Mouse (Mus musculus) CD8-positive naive resting alpha-beta T cell, adult 2 months (primary cell): ENCODE results near the gene Dync2li1.
A peak's percentile ranks its signal among the peaks of the same experiment; 100 is the strongest.

Source experiments
- DNase-seq, 2 experiments: peaks; one replicate each; pipeline ENCODE4 v3.0.0; 2022; ENCODE audit warnings: low read depth in 2 of 2, low spot score in 2 of 2

Dync2li1 gene

DNA sequence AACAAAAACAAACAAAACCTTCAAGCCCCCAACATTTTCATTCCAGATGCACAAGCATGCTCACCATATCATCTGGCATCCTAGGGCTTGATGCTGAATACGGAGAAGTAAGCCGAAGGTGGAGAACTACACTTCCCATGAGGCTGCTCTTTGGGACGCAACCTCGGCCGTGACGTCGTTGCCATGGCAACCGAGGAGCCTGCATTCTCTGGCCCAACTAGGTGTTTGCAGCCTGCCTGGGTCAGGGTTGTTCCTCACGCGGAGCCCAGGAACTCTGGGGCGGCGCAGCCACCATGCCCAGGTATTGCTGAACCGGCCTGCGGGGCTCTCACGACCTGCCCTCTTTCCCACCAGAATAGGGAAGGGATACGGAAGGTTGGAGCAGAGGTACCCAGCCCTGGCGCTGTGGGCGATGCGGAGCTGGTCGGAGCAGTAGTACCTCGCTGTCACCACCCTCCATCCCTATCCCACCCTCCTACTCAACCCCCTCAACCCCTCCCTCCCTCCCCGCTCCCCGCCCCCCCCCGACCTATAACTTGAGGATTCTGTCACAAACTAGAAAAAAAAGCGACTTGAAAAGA lies at the start of gene Dync2li1:
Gene Dync2li1, plus strand, starts transcription at position 221 of the 581 bp plus-strand sequence.
- DNase-seq = peak; percentile 67 to 68

DNA sequence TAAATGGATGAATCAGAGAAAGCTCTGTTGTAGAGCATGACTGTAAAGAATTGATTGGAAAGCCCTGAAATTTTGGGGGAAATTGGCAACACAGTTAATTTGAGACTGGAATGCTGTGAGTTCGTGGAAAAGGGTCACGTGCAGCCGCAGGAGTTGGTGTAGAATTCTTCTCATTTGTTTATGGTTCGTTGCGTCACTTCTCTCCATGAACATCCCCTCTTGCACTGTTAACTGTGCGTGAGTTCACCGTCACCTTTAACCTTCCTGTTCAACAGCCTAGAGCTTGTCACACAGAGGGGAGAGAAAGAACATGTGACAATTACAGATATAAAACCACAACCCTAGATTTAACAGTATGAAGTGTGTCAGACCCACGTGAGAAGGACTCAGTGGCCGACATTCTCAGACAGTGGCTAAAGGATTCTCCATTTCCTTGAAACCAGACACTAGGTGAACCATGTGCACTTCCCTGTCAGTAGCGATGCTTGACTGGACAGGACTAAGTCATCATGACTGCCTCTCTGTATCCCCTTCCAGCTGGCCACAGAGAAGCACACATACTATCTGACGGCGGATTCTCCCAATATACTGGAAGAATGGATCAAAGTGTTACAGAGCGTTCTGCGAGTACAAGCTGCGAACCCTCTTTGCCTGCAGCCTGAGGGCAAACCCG lies 49.5 kb upstream of the Dync2li1 start:
- DNase-seq = no peak

DNA sequence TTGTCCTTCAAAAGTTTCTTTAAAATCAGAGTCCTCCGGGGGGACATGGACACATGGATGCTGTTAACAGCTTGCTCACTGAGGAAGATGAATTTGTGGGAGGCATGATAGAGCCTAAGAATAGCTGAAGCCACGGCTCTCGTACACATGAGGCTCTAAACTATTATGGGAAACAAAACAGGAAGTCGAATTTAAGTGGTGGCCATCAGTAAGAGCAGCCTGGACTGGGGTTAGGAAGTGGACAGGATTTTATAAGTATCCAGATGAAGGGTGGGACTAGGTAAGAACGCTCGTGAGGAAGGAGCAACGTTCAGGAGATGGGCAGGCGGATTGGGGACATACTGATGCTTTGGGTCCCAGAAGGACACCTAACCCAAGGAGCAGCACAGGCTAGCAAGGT lies 47.0 kb upstream of the Dync2li1 start:
- no peak for DNase-seq

DNA sequence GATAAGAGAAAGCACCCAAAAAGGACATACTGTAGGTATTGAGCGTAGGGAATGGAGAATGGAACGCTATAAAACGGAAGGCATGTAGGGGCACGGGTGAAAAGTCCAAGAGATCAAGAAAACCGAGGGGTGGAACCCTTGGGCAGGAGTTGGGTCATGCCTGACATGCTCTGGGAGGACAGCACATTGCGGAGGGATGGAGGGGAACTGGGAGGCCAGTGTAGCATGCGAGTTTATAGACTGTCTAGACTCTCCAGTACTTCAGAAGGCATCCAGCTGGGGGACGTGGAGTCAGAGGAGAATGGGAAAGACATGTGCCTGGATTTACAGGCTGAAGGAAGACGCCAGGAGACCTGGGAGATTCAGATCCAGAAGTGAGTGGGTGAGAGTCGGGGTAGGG lies 46.5 kb upstream of the Dync2li1 start:
- no peak for DNase-seq

DNA sequence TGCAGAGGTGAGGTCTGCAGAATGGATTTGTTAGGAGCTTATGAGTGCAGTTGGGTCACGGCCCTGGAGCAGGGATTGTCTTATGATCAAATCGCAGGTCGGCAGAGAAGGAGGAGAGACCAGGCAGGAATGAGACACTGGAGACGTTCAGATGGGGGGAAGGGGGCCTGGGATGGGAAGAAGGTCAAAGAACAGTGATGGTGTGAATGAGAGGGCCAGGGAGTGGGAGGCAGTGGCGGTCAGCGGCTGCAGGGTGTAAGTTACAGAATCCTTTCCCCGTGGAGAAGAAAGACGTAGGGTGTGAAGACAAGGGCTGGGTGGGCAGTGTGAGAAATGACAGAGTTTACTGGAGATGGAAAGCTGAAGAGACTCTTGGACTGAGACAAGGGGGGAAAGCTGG lies 45.5 kb upstream of the Dync2li1 start:
- DNase-seq = no peak

DNA sequence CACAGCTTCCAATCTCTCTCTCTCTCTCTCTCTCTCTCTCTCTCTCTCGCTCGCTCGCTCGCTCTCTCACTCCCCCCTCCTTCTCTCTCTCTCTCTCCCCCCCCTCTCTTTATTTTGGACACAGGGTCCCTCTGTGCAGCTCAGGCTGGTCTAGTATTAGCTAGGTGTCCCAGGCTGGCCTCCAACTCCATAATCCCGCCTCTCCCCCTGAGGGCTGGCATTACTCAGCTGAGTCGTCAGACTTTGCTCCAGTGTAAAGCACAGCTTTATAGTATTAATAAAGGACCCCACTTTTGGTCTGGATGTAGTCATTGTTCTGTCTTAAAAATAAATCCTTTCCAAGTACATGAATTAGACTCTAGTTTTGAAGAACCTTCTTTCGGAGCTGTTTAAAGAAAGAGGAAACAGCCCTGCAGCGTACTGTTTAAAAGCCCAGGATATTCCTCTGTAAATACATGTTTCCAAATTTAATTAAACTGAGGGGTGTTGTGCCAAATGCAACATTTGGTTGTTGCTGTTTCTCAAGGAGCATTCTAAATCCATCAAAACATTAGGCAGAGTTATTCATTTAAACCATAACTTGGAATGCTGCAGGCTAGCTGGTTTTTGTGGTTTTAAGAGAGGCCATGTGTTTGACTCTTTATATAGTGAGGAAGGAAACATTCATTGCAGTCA lies 44.4 kb upstream of the Dync2li1 start:
- no peak for DNase-seq

DNA sequence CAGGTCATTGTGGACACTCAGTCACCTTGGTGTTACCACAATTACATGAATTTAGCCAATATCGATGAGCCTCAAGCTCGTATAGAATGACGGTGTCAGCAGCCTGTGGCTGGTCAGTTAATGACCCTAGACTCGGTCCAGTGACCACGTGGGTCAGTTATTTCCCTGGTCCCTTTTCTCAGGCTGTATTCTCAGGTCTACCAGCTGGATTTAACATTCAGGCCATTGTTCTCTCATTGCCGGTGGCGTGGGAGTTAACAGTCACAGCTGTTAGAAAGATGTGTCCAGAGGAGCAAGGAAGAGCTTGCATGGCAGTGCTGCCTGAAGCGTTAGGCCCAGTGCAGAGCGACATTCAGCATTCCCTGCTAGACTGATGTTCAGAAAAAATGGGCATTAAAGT lies 42.2 kb upstream of the Dync2li1 start:
- DNase-seq = no peak

DNA sequence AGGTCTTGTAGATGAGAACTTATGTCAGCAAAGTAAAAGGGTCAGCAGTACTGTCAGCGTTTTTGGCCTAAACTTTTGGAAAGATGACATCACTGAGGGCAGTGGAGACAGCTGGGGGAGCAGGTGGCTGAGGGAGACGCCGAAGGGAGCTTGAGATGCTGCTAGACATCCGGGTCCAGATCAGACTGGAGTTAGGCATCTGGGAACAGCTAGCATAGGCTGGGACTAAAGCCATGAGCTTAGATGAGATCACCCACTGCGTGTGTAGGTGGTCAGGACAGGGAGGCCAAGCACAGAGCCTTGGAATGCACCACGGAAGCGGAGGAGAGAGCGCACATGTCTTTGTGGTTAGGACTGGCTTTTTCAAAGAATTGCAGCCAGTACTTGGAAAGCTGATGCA lies 41.2 kb upstream of the Dync2li1 start:
- DNase-seq = no peak

DNA sequence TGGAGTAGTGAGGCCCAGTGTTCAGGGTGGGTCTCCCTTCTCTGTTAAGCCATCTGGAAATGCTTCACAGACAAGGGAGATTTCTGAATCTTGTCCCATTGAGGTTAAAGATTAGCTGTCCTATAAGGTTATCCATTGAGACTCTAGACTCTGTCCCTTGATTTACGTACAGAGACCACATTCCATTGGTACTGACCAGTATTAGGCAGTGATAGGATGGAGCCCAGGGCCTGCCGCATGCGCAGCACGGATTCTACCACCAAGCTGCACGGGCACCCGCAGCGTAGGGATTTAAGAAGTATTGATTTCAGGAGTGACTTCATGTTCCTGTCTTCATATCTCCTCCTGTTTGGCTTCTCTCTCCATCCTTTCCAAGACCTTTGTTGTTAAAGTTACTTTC lies 36.2 kb upstream of the Dync2li1 start:
- no peak for DNase-seq

DNA sequence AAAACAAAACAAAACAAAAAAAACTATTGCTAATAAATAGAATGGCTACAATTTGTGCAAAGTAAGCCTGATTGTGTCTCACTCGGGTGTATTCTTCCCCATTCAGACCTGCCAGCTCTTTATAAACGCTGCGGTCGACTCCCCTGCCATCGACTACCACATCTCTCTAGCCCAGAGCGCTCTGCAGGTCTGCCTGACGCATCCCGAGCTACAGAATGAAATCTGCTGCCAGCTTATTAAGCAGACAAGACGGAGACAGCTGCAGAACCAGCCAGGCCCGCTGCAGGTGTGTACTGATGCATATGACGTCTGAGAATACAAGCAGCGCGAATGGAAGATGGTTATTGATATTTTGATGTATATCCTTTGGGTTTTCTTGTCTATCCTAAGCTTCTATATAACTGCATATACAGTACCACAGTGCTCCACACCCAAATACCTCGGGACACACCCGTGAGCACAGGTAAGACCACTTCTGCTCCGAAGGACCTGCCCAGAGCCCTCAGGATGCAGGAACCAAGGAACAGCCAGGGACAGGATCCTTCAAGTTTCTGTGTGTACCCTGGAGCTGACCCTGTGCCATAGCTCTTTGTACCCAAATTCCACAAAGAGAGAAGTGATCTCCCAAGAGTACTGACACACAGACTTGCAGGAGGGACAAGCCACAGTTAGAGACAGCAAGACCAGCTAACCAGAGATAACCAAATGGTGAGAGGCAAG lies 34.7 kb upstream of the Dync2li1 start:
- DNase-seq = no peak

DNA sequence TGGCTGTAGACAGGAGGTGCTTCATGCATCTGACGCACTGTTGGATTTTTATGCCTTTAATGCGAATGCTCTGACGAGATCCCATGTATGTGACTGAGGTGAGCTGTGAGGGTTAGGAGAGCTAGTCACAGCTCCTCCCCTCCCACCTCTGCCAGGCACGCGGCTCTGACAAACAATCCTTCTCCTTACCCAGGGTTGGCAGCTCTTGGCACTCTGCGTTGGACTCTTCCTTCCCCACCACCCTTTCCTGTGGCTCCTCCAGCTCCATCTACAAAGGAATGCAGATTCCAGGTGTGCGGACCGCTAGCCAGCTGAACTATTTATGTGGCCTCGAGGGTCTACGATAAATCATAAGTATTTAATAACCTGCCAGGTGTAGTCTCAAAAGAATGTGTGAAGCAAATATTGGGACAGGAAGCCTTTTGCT lies 30.3 kb upstream of the Dync2li1 start:
- DNase-seq = no peak

DNA sequence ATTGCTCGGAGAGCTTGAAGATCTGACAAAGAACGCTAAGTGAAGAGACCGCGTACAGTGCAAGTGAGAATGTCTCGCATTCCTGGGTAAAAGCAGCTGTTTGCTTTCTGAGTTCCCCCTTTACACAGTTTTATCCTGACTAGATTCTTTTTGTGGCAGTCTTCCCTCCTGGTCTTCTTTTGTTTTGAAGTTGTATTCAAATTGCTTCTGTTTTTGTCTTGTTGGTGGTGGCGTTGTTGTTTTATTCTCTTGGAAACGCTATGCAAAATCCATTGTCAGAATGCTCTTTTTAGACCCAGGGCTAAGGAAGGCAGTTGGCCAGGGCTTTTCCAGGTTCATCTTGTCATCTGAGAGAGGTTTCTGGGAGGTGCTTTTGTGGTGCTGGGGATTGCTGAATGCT lies 29.8 kb upstream of the Dync2li1 start:
- no peak for DNase-seq

DNA sequence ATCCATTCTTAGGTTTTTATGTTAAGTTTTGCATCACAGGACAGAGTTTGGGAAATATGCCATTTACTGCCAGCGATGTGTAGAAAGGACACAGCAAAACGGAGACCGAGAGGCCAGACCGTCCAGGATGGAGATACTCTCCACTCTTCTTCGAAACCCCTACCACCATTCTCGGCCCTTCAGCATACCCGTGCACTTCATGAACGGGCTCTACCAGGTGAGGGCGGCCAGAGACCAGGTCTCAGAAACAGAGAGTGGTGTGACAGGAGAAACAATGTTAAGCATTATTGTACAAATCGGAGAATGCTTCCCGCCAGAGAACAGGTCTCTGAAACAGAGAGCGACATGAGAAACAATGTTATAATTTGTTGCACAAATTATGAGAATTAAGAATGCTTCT lies 28.4 kb upstream of the Dync2li1 start:
- no peak for DNase-seq

DNA sequence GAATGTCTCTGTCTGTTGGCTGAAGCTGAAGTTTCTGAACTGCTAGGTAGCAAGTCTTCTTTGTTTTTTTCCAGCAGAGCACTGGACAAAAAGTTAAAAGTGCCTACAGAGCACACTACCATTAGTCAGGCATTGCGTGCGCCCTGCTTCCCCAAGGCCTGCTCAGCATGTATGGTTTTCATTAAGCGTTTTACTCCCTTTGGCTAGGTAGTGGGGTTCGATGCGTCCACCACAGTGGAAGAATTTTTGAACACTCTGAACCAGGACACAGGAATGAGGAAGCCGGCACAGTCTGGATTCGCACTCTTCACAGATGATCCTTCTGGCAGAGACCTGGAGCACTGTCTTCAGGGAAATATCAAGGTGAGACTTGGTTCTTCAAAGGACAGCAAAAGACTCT lies 27.4 kb upstream of the Dync2li1 start:
- DNase-seq = no peak

DNA sequence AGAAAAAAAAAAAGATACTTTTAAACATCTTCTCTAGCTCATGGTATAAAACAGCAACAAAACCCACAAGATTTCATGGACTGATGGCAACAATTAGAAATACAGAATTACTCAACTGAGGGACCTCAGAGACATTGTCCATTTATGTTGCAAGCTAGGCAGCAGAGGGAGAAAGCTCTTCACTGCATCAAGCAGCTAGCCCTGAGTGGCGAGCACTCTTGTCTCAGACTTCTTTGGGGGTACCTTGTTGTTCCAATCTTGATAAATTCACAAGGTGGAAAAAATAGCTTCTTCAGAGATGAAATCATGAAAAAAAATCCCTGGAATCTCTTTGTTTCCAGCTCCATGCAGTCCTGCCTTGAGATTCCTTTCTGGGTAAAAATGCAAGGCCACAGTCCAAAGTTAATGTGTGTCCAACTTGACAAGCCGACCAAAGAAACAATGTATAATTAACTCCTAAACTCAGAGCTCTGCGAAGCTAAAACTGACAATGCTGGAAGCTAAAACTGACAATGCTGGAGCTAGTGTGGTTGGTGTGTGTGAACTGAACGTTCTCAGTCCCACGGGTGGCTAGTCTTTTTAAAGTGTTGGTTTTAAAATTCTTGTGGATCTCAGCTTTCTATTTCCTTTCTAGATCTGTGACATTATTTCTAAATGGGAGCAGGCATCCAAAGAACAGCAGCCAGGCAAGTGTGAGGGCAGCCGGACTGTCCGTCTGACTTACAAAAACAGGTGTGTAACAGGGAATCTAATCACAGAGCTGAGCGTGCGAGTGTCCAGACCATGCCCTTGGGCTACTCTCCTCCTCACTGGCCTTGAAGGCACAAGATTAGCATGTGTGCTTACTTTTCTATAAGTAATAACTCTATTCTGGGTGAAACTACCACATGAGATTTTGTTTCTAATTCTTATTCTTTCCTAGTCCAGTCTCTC lies 26.0 kb upstream of the Dync2li1 start:
- DNase-seq = no peak

DNA sequence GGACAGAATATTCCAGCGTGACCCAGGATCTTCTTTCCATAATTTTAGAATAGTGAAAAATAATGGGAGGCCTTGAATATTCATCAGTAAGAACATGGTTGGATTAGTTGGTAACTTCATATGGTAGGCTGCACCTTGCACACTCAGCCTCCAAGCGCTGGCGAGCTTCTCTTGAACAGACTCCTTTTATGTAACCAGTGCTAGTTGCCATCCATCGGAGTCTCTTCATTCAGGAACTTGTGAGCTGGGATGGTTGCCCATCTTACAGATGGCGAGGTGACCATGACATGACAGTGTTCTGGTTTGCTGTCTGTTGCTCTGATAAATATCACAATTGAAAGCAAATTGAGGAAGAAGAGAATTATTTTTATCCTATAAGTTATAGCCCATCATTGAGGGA lies 24.5 kb upstream of the Dync2li1 start:
- no peak for DNase-seq

DNA sequence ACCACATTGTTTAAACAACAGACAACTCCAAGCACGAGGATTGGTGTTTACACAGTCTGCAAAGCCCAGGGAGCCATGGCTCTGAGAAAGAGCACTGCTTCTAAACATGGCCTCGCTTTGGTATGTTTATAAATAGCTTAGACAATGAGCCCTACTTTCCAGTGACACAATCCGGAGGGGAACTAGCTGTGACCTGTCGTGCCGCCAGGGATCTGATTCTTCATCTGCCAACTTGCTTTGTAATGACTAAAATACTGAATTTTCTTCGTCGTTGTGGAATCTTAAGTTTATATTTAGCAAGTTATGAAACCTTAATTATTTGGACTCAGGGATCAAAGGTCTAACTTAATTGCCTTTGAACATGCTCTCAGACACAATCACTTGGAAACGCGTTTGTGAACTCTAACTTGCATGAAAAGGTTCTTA lies 23.1 kb upstream of the Dync2li1 start:
- no peak for DNase-seq

DNA sequence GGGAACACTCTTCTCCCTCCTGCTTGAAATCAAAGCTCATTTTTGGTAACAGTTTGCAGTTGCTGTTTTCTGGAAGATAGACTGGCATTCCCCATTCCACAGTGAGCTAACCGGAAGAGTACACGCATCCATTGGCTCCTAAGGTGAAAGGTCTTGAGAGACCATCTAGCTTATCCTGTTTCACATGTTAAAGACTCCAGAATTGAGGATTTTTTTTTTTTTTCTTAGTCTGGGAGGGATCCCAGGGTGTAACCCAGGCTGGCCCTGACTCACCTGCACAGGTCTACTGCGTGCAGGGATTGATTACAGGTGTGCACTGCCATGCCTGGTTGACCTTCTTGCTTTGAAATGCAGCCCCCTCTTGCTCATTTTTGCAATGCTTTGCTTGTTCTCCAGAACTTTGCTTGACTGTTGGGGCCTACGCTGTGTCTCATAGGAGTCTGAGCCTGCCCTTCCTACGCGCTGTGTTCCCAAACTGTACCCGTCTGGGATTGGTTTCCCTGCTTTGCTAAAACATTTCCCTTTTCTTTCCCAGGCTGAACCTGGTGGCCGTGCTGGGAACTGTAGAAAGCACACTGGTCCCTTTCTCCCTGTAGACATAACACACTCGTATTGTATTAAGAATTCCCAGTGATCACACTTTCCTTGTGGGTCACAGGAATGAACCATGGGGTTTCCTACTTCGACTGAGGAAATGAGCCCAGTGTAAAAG lies 22.4 kb upstream of the Dync2li1 start:
- no peak for DNase-seq

DNA sequence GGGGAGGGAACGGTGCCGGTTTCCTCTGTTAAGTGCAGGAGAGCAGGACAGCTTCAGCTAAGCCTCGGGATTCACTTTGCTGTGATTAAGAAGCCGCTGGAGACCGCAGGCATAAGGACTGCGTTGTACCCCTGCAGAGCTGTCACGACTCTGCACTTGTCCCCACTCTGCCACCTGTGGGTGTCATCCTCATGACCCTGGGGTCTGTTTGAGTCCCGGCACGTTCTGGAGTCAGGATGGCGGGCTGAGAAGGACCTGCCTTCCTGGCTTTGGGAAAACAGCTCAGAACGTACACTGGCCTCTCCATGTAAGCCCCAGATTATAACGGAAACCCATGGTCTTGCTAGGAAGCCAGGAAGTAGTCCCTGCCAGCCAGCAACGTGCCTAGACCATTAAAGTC lies 19.3 kb upstream of the Dync2li1 start:
- no peak for DNase-seq

DNA sequence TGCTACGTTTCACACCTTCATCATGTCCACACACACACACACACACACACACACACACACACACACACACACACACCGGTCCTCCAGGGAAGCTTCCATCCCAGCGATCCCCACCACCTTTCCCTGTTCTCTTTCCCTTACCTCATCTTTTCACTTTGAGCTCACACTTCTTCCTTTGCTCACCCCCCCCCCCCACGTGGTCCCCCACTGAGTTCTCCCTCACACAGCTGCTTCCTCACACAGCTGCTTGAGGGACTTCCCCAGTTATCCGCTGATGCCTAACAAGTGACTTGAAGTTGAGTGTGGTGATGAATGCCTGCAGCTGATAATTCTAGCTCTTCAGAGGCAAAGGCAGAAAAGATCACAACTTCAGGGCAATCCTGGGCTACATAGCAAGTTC lies 18.7 kb upstream of the Dync2li1 start:
- DNase-seq = no peak
